Mouse (Mus musculus): ENCODE measurements around the gene Kif23. TPM values are rescaled to one million over a fixed set of nuclear protein-coding genes. Genes with fewer than 3 reads are reported as not detected.

Gene Kif23
- total RNA-seq, 1 experiment from 2014 or later = 78.3 TPM

DNA sequence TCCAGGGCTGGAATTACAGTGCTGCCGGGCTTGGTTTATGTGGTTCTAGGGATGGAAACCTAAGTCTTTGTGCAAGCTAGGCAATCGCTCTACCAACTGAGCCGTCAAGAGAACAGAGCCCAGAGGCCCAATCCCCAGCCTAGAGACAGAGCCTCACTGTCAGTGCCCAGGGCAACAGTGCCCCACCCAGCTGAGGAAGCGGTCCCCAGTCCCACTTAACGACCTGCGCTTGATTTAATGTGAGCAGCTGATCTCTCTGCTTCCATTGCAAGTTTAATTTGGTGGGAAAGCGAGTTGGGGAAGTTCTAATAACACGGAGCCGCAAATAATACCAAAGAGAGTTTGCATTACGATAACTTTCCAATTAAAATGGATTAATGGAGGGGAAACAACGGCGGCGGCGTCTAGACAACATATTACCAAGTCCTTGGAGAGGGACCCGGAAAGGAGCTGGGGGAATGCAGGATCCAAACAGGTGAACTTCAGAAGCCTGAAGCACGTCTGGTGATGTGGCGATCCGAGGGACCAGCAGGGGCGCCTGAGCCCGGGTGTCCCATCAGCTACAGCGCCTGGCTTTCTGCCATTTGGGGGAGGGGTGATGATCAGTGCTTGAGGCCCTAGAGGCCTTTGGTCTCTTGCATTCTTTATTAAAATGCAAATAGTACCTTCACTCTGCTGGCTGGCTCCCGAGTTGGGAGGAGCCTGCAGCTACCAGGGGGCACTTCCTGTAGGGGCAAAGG is 69.0 kb downstream of the Kif23 start:
- no peak for ATAC-seq (replicated peaks; ENCODE audit: insufficient number of reproducible peaks, low FRiP score, low TSS enrichment, poor library complexity, severe bottlenecking)

DNA sequence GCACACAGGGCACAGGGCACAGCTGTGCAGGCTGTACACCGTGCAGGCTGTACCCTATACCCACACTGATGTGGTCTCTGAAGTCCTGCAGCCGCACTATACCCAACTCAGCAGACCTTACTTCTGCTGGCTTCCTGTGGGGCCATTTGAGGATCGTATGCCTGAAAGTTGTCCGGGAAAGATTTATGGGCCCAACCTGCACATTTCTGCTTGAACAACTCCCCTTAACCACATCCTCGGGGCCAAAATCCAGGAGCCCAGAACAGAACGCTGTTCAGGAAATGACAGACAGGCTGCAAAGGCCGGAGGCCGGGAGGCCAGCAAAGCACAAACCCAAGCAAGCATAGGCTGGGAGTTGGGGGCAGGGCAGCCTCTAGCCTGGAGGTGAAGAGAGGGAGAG is 73.2 kb downstream of the Kif23 start:
- ATAC-seq (replicated peaks; ENCODE audit: insufficient number of reproducible peaks, low FRiP score, low TSS enrichment, poor library complexity, severe bottlenecking) = no peak

DNA sequence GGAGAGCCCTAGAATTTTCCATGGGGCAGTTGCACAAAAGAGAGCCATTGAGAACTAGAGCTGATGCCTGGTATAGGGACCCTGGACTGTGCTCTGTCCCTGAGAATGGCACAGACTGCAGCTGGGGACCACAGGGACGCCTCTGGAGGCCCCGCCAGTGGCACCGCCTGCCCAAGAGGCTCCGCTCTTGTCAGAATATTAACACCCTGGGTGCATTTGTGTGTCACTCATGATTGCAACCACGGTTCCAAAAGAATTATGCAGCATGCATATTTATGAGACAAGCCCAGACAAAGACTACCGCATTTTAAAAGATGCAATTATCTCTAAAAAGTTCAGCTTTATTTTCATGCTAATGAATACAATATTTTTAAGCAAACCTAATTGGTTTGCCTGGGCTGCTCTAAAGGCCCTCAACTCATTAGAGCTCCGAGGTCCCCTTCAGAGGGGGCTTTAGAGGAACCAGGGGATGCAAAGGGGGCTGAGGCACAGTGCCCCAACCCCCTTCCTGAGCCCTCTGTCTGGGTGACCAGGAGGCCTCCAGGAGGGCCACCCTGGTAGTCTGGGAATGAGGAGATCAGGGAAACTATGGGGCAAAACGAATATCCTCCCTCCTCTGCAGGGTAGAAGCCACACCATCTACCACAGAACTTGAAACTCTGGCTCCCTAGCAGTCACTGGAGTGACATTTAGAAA is 74.2 kb downstream of the Kif23 start:
- no peak for ATAC-seq (replicated peaks; ENCODE audit: insufficient number of reproducible peaks, low FRiP score, low TSS enrichment, poor library complexity, severe bottlenecking)

DNA sequence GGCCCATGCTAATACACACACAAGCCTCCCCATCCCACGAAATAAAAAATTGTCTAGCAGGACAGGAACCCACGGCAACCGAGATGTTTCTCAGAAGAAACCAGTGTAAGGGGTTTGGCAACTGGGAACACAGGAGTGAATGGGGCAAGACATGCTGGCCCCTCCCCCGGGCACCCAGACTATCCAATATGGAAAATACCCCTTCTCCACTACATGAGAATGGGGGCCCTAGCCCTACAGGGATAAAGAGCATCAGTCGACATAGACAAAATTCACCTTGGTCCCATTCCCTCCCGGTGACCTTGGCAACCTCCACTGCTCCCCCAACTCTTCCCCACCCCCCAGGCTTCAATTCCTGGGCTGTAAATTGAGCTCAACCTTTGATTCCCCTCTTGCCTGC is 74.7 kb downstream of the Kif23 start:
- ATAC-seq (replicated peaks; ENCODE audit: insufficient number of reproducible peaks, low FRiP score, low TSS enrichment, poor library complexity, severe bottlenecking) = no peak

DNA sequence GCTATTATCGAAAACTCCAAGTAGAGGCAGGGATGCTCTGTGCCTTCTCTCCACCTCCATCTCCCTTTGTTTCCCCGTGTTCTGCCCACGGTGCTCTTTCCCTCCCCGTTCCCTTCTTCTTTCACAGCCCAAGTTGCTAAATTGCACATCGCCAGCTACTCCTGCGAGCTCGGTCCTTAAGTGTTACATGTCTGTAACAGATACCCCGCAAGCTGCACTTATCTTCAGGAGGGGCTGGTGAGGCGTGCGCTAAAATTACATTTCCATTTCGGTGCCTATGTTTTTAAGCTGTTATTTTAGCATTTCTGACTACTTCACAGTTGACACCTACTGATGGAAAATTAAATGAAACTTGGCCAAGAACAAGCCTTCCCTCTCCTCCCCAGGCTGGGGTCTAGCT is 78.9 kb downstream of the Kif23 start:
- no peak for ATAC-seq (replicated peaks; ENCODE audit: insufficient number of reproducible peaks, low FRiP score, low TSS enrichment, poor library complexity, severe bottlenecking)

Other genes starting within 250 kb of the Kif23 start
- gene Rplp1, start 32.2 kb downstream of the Kif23 start, total RNA-seq (2017) = 2,240 to 3,679 TPM (median 3,046 TPM) in 3 replicates
- gene Paqr5, start 80.1 kb upstream of the Kif23 start, total RNA-seq (2017) = 0.49 to 0.76 TPM in 2 of 3 replicates, not detected in the other
- 7.7 to 9.7 TPM (median 8.2 TPM) in 3 replicates for gene Glce, start 175.9 kb upstream of the Kif23 start, total RNA-seq (2017)

All from monocyte, adult 5-6 weeks (primary cell).